Mouse (Mus musculus) small intestine, adult 2 months (tissue): ENCODE measurements around the gene C330021F23Rik.

Experiments
- CTCF ChIP-seq: fragments of 200-500 bp; IDR thresholded peaks from 2 replicates; pipeline ENCODE4 v1.5.1; 2012; ENCODE audit warnings: low read depth, mild to moderate bottlenecking, control low read depth, inconsistent platforms, low read length, moderate library complexity, mixed read lengths; ENCODE audit not compliant: insufficient replicate concordance, insufficient read length; ENCODE audit errors: extremely low read depth
- POLR2A ChIP-seq: fragments of 200-500 bp; IDR thresholded peaks from 2 replicates; pipeline ENCODE4 v1.6.1; 2012; ENCODE audit warnings: low read depth, mild to moderate bottlenecking, control low read depth, inconsistent platforms, low read length, moderate library complexity

DNA sequence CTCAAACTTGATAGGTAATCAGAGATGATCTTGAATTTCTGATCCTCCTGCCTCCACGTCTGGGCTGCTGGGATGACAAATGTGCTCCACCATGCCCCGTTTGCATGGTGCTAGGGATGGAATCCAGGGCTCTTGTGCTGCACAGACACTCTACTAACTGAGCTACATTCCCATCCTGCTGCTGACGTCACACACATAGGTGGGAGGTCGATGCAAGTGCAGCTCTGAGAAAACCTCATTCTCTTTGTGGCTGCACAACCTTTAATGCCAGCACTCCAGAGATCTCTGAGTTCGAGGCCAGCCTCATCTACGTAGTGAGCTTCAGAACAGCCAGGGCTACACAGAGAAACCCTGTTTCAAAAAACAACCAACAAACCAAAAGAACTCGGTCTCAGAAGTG, 28.6 kb upstream of the C330021F23Rik start:
- TF ChIP-seq CTCF (no peak), POLR2A (no peak)
